Mouse (Mus musculus) lung, adult 2 months (tissue): ENCODE data around the gene Rfk. TPM values are rescaled to one million over a fixed set of nuclear protein-coding genes. Genes with fewer than 3 reads are reported as not detected.

Source experiments
- DNase-seq: peaks from one replicate; pipeline ENCODE4 v3.0.0; 2022
- H3K4me1 ChIP-seq: fragments of 200-500 bp; 2 replicates; pipeline ENCODE4 v1.6.1; 2011; ENCODE audit warnings: low read length; ENCODE audit not compliant: control insufficient read depth, insufficient read depth
- H3K4me3 ChIP-seq: fragments of 200-500 bp; replicated peaks from 2 replicates; pipeline ENCODE3; 2011; ENCODE audit warnings: low read depth, mild to moderate bottlenecking, control low read depth, low read length; ENCODE audit errors: extremely low read depth
- CTCF ChIP-seq: fragments of 200-500 bp; IDR thresholded peaks from 2 replicates; pipeline ENCODE4 v1.5.1; 2011; ENCODE audit warnings: mild to moderate bottlenecking, low read length, control low read depth; ENCODE audit not compliant: insufficient read depth
- POLR2A ChIP-seq: fragments of 200-500 bp; IDR thresholded peaks from 2 replicates; pipeline ENCODE4 v1.6.1; 2011; ENCODE audit warnings: low read depth, mild to moderate bottlenecking, control low read depth, low read length, borderline replicate concordance; ENCODE audit errors: extremely low read depth
- WGBS: fragments of 180-500 bp; shearing (Covaris S2); methylation state at CpG from one replicate; pipeline ENCODE4 v1.1.7; 2018; 5-methylcytosine and 5-hydroxymethylcytosine counted together
- polyA plus RNA-seq: library from polyadenylated mRNA; depleted of rRNA; stranded (reverse); fragments of >200 nt; gene quantifications from 2 replicates; pipeline ENCODE4 v1.2.3, GENCODE M21; 2012

Gene Rfk
- polyA plus RNA-seq, 1 experiment, result 70.0 TPM

- H3K4me3 ChIP-seq, result no peak overlapping the region
- H3K4me1 ChIP-seq, result no peaks in the 10 kb centered on the region
- TF ChIP-seq POLR2A (no peak), CTCF (no peak)
- DNase-seq, result no peak
- 63% methylated on average over 6 of the region's 6 CpGs for WGBS
Observed at GRCm38 (mm10) chr19:17382807-17383397, 10.9 kb upstream of the Rfk start.

GRCm38 (mm10) chr19:17385022-17385421 lies 8.8 kb upstream of the Rfk start:
- DNase-seq, result no peak
- Histone ChIP-seq H3K4me3 (no peak overlapping the region), H3K4me1 (no peaks in the 10 kb centered on the region)
- 89% methylated on average over 4 of the region's 4 CpGs for WGBS
- TF ChIP-seq CTCF, result no peak
- TF ChIP-seq POLR2A, result no peak

GRCm38 (mm10) chr19:17385426-17385825 lies 8.4 kb upstream of the Rfk start:
- Histone ChIP-seq H3K4me3 (no peak overlapping the region), H3K4me1 (no peaks in the 10 kb centered on the region)
- TF ChIP-seq POLR2A, result no peak
- no peak for TF ChIP-seq CTCF
- WGBS, result 43% methylated on average over 1 of the region's 1 CpGs
- no peak for DNase-seq

- no peak for DNase-seq
- WGBS, result 68% methylated on average over 6 of the region's 6 CpGs
- TF ChIP-seq POLR2A (no peak), CTCF (no peak)
- H3K4me3 ChIP-seq, result no peak overlapping the region
- no peaks in the 10 kb centered on the region for H3K4me1 ChIP-seq
Observed at GRCm38 (mm10) chr19:17386424-17386823, 7.4 kb upstream of the Rfk start.

- 5% methylated on average over 2 of the region's 2 CpGs for WGBS
- Histone ChIP-seq H3K4me1 (no peaks in the 10 kb centered on the region), H3K4me3 (no peak overlapping the region)
- TF ChIP-seq POLR2A (no peak), CTCF (peak; percentile 24; the same call in 1 of the 2 replicates)
- DNase-seq, result no peak
Observed at GRCm38 (mm10) chr19:17388404-17388803, 5.4 kb upstream of the Rfk start.

- Histone ChIP-seq H3K4me3 (no peak overlapping the region), H3K4me1 (peaks cover 11% of the 10 kb centered on the region)
- no peak for DNase-seq
- 23% methylated on average over 3 of the region's 3 CpGs for WGBS
- TF ChIP-seq POLR2A (no peak), CTCF (no peak)
Observed at GRCm38 (mm10) chr19:17392866-17393265, 977 bp upstream of the Rfk start.

- TF ChIP-seq POLR2A (no peak), CTCF (no peak)
- WGBS, result 25% methylated on average over 4 of the region's 4 CpGs
- Histone ChIP-seq H3K4me3 (no peak overlapping the region), H3K4me1 (peaks cover 11% of the 10 kb centered on the region)
- no peak for DNase-seq
Observed at GRCm38 (mm10) chr19:17396802-17397201, 3.0 kb downstream of the Rfk start.

GRCm38 (mm10) chr19:17397922-17398321 lies 4.1 kb downstream of the Rfk start:
- DNase-seq, result no peak
- no peak overlapping the region for H3K4me3 ChIP-seq
- no peak for TF ChIP-seq POLR2A
- TF ChIP-seq CTCF, result no peak
- 58% methylated on average over 5 of the region's 5 CpGs for WGBS
- H3K4me1 ChIP-seq, result peaks cover 11% of the 10 kb centered on the region

- 81% methylated on average over 4 of the region's 4 CpGs for WGBS
Observed at GRCm38 (mm10) chr19:17399965-17400364, 6.1 kb downstream of the Rfk start.

GRCm38 (mm10) chr19:17400571-17400970 lies 6.7 kb downstream of the Rfk start:
- Histone ChIP-seq H3K4me3 (no peak overlapping the region), H3K4me1 (peaks cover 11% of the 10 kb centered on the region)
- TF ChIP-seq CTCF, result no peak
- no peak for TF ChIP-seq POLR2A
- 28% methylated on average over 4 of the region's 4 CpGs for WGBS
- no peak for DNase-seq

More at GRCm38 (mm10) chr19:17399965-17400364, 6.1 kb downstream of the Rfk start:
- H3K4me1 ChIP-seq, result peaks cover 11% of the 10 kb centered on the region
- TF ChIP-seq POLR2A, result no peak
- TF ChIP-seq CTCF, result no peak
- no peak for DNase-seq
- no peak overlapping the region for H3K4me3 ChIP-seq

GRCm38 (mm10) chr19:17403175-17403574 lies 9.3 kb downstream of the Rfk start:
- WGBS, result 72% methylated on average over 4 of the region's 4 CpGs
- no peak for DNase-seq
- Histone ChIP-seq H3K4me1 (no peaks in the 10 kb centered on the region), H3K4me3 (no peak overlapping the region)
- TF ChIP-seq POLR2A (no peak), CTCF (no peak)
